Mouse (Mus musculus) hematopoietic stem cell, adult 5-6 weeks (primary cell): ENCODE results near the gene Tmem158. TPM values are rescaled to one million over a fixed set of nuclear protein-coding genes. Genes with fewer than 3 reads are reported as not detected.

Experiments
- ATAC-seq, 2 experiments: fragments of 125-278 bp in 1 of 2; replicated peaks in 1 of 2; 2 replicates each; pipeline ENCODE4 v1.8.0; 2016 to 2017; ENCODE audit warnings: inconsistent platforms in 2 of 2, mild to moderate bottlenecking in 2 of 2, moderate number of reproducible peaks in 2 of 2, low read depth in 1 of 2, moderate TSS enrichment in 1 of 2; ENCODE audit not compliant: low FRiP score in 2 of 2, poor library complexity in 2 of 2, severe bottlenecking in 2 of 2, insufficient read depth in 1 of 2, low TSS enrichment in 1 of 2
- total RNA-seq: library from RNA; stranded (forward); fragments of 172-1452, 232-1000 nt; gene quantifications from 2 replicates; pipeline ENCODE4 v1.2.3, GENCODE M21; 2017

The Tmem158 gene
- total RNA-seq, 1 experiment from 2014 or later: 2.7 TPM

GRCm38 (mm10) chr9:123259896-123260610 lies 511 bp downstream of the Tmem158 start:
- ATAC-seq: peak in 1 of 2 experiments; percentile 4; a peak in 1 of 4 replicates

- peak; percentile 71 to 72; a peak in 3 of 4 replicates for ATAC-seq
These were observed 1.1 kb downstream of the Tmem158 start for GRCm38 (mm10) chr9:123259461-123259895.

GRCm38 (mm10) chr9:123258796-123259195 lies 1.8 kb downstream of the Tmem158 start:
- ATAC-seq: no peak

- ATAC-seq: no peak
These were observed 4.8 kb downstream of the Tmem158 start for GRCm38 (mm10) chr9:123255736-123256135.

GRCm38 (mm10) chr9:123247992-123248391 lies 12.6 kb downstream of the Tmem158 start:
- ATAC-seq: no peak

DNA sequence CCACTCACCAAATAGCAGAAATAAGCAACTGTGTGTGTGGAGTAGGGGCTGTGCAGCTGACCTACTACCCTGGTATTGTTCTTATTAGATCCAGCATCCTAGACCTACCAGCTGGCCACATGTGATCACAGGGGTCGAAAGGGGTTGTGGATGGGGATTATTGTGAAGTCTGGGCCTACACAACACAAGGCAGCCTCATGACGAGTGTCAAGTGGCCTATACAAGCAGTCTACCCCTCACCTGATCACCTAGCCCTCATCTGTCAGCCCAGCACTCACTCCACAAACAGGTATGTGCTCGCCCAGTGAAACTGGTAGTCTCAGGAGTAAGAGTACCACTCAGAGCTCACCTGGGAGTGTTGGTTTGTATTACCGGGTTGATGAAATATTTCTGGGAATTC lies 15.4 kb downstream of the Tmem158 start:
- no peak for ATAC-seq

GRCm38 (mm10) chr9:123243988-123244387 lies 16.6 kb downstream of the Tmem158 start:
- ATAC-seq: no peak

DNA sequence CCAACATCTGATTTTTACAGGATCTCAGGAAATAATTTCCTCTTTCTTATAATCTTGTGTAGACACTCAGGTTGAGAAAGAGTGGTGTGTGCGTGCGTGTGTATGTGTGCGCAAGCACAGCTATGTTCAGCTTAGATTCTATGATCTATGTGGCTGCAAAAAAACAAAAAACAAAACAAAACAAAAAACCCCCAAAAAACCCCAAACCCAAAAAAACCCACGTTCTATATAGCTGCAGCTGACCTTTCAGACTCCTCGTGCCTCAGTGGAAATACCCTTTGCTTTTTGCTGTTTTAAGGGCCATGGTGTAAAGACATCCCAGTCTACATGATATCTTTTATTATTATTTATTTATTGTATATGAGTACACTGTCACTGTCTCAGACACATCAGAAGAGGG lies 19.4 kb downstream of the Tmem158 start:
- no peak for ATAC-seq

- ATAC-seq: no peak
These were observed 19.8 kb downstream of the Tmem158 start for GRCm38 (mm10) chr9:123240751-123241150.

GRCm38 (mm10) chr9:123240271-123240670 lies 20.3 kb downstream of the Tmem158 start:
- ATAC-seq: no peak

DNA sequence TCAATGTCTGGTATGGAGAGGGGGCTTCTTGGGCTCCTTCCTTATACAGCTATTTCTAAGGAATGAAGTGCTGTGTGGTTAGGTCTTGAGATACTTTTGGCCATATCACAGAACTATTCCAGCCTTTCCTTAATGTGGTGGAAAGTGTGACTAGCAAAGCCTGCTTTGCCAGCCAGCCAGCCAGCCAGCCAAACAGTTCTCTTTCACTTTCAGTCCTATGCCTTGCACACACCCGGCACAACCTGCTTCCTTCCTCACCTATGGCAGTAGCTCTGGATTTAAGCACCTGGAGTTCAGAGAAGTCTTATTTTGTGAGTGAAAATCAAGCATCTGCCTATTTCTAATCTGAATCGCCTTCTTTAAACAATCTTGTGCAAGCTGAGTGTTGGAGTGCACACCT lies 20.9 kb downstream of the Tmem158 start:
- peak; percentile 39 to 43; a peak in 1 of 4 replicates for ATAC-seq

DNA sequence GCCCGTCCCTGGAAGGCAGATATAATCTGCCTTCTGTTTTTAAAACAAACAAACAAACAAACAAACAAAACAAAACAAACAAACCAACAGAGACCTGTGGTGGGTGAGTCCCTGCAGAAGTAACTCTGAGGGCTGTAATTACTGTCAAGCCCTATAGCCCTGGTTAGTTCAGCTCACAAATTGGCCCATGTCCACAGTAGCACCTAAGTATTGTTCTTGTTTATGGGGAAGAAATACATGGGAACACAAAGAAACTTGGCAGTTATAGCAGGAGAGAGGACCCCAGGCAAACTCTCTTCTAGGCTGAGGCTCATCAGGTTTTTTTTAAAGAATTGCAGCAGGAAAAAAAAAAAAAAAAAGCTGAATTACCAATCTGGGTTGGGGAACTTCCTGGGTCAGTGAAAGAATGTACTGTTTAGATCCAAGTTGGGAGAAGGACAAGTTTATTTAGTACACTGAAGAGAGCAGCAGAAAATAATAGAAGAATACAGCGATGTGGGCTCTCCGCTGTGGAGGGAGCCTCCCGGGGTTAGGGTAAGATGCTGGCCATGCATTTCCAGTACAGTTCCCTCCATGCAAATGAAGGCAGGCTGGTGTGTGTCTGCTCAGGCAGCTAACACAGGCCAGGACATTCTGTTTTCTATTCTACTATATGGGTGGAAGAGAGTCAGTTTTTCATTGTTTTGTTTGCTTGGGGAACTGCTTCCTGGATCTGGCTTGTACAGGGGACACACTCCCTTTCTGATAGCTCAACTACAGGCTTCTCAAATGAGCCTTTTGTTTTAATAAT lies 22.1 kb downstream of the Tmem158 start:
- no peak for ATAC-seq

GRCm38 (mm10) chr9:123237739-123238138 lies 22.8 kb downstream of the Tmem158 start:
- peak; percentile 51 to 67 for ATAC-seq

- no peak for ATAC-seq
These were observed 24.9 kb downstream of the Tmem158 start for GRCm38 (mm10) chr9:123235621-123236020.

- ATAC-seq: no peak
These were observed 30.7 kb downstream of the Tmem158 start for GRCm38 (mm10) chr9:123229826-123230225.

GRCm38 (mm10) chr9:123228671-123229070 lies 31.9 kb downstream of the Tmem158 start:
- no peak for ATAC-seq

- no peak for ATAC-seq
These were observed 33.3 kb downstream of the Tmem158 start for GRCm38 (mm10) chr9:123227106-123227750.

DNA sequence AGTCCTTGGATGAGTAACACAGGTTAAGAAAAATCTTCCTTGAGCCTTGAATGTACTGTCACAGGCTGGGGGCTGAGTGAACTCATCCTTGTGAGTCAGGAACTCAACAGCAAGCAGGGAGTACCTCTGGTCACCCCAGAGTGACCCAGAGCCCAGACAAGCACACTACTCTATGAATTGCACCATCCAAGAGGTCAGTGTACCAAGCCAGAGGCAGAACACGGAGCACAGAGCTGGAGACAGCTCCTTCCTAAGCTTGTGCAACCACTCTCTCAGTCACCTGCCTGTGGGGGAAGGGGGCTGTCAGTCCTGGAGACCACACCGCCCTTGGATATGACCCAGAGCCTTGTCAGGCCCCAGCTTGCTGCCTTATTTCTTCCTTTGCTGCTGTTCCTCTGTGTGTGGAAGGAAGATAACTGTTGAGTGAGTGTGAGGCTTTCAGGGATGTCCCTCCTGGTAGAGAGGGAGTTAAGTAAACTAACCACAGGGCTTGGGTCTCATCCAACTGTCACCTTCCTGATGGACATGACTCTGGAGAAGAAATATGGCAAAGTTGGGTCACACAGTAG lies 35.6 kb downstream of the Tmem158 start:
- peak; percentile 12 to 62; a peak in 2 of 4 replicates for ATAC-seq
